Mouse (Mus musculus) intestine, postnatal 0 days (tissue): ENCODE data around the gene Zfp706. TPM values are rescaled to one million over a fixed set of nuclear protein-coding genes. Genes with fewer than 3 reads are reported as not detected.

Experiments
- ATAC-seq: fragments of 200-750 bp; cut with Nextera tagmentation; 2 replicates; pipeline ENCODE4 v1.8.0; 2017; ENCODE audit warnings: mild to moderate bottlenecking, moderate TSS enrichment, moderate library complexity
- H3K27ac ChIP-seq: fragments of 300-500 bp; sonication (generic); 2 replicates; pipeline ENCODE4 v1.5.1; 2014; ENCODE audit warnings: mild to moderate bottlenecking, low read depth, low read length, moderate library complexity
- H3K27me3 ChIP-seq: fragments of 300-500 bp; sonication (generic); replicated peaks from 2 replicates; pipeline ENCODE4 v1.6.1; 2014; ENCODE audit warnings: low read length, mixed read lengths; ENCODE audit not compliant: control insufficient read depth, insufficient read depth
- H3K36me3 ChIP-seq: fragments of 300-500 bp; sonication (generic); 2 replicates; pipeline ENCODE4 v1.6.1; 2014; ENCODE audit warnings: mild to moderate bottlenecking, moderate library complexity; ENCODE audit not compliant: control insufficient read depth, insufficient read depth
- H3K4me1 ChIP-seq: fragments of 300-500 bp; sonication (generic); replicated peaks from 2 replicates; pipeline ENCODE4 v1.6.1; 2014; ENCODE audit warnings: antibody characterized with exemption, low read length, mixed read lengths; ENCODE audit not compliant: control insufficient read depth, insufficient read depth
- H3K4me2 ChIP-seq: fragments of 300-500 bp; sonication (generic); replicated peaks from 2 replicates; pipeline ENCODE4 v1.6.1; 2014; ENCODE audit warnings: low read depth, mild to moderate bottlenecking, moderate library complexity
- H3K4me3 ChIP-seq: fragments of 300-500 bp; sonication (generic); 2 replicates; pipeline ENCODE4 v1.5.1; 2014; ENCODE audit warnings: low read depth, low read length
- H3K9ac ChIP-seq: fragments of 300-500 bp; sonication (generic); 2 replicates; pipeline ENCODE4 v1.6.1; 2014; ENCODE audit warnings: mild to moderate bottlenecking, low read depth, low read length
- H3K9me3 ChIP-seq: fragments of 300-500 bp; sonication (generic); 2 replicates; pipeline ENCODE4 v1.6.1; 2016; ENCODE audit warnings: mixed run types; ENCODE audit not compliant: control insufficient read depth
- CTCF ChIP-seq: sonication (generic); IDR thresholded peaks from 2 replicates; pipeline ENCODE4 v1.5.1; 2016; ENCODE audit warnings: low read depth, mild to moderate bottlenecking, control low read depth, antibody characterized with exemption, moderate library complexity
- WGBS: fragments of 180-500 bp; shearing (Covaris S2); extraction: QIAGEN DNeasy Blood & Tissue Kit; methylation state at CpG from one replicate; pipeline ENCODE4 v1.1.7; 2014; 5-methylcytosine and 5-hydroxymethylcytosine counted together
- polyA plus RNA-seq: library from polyadenylated mRNA; unstranded; fragments of >200 nt; fragmentation: Nextera tagmentation; extraction: Ambion mirVana; gene quantifications from 2 replicates; pipeline ENCODE4 v1.2.1, GENCODE M21; 2015

Zfp706 gene
- polyA plus RNA-seq, 1 experiment from 2014 or later: 609 TPM

- Histone ChIP-seq H3K27ac (no peak overlapping the region), H3K9me3 (no peaks in the 10 kb centered on the region), H3K27me3 (no peaks in the 10 kb centered on the region), H3K4me1 (no peaks in the 10 kb centered on the region; the same call in 1 of the 2 replicates), H3K9ac (no peak overlapping the region), H3K4me3 (no peak overlapping the region), H3K4me2 (no peak overlapping the region), H3K36me3 (no peaks in the 10 kb centered on the region)
- 88% methylated on average over 22 of the region's 22 CpGs for WGBS
- ATAC-seq: no peak
- no peak for TF ChIP-seq CTCF
Observed at GRCm38 (mm10) chr15:36948866-36949546, 58.6 kb downstream of the Zfp706 start.
